Mouse (Mus musculus) olfactory bulb, adult 2 months (tissue): ENCODE measurements around the gene Foxp1.

Experiments
- CTCF ChIP-seq: fragments of 200-500 bp; IDR thresholded peaks from 2 replicates; pipeline ENCODE4 v1.5.1; 2012; ENCODE audit warnings: low read depth, mild to moderate bottlenecking, low read length, moderate library complexity; ENCODE audit not compliant: insufficient read depth
- POLR2A ChIP-seq: fragments of 200-500 bp; IDR thresholded peaks from 2 replicates; pipeline ENCODE4 v1.6.1; 2012; ENCODE audit warnings: mild to moderate bottlenecking, low read depth, low read length, moderate library complexity; ENCODE audit not compliant: insufficient read depth

GRCm38 (mm10) chr6:99372427-99372826 lies 150.1 kb downstream of the Foxp1 start:
- TF ChIP-seq CTCF, result no peak
- no peak for TF ChIP-seq POLR2A
